Mouse (Mus musculus) adrenal gland, postnatal 36 days (tissue): ENCODE data around the gene Elf5. TPM values are rescaled to one million over a fixed set of nuclear protein-coding genes. Genes with fewer than 3 reads are reported as not detected.
A peak's percentile ranks its signal among the peaks of the same experiment; 100 is the strongest.

Experiments
- DNase-seq, 2 experiments: peaks; one replicate each; pipeline ENCODE4 v3.0.0; 2021; ENCODE audit warnings: mixed read lengths in 1 of 2
- total RNA-seq, 2 experiments: library from RNA; stranded (reverse); gene quantifications; 2 replicates each; pipeline ENCODE4 v1.2.3; 2021

The Elf5 gene
- total RNA-seq, 2 experiments from 2014 or later, result not detected

GRCm38 (mm10) chr2:103435110-103435509 lies 23.6 kb downstream of the Elf5 start:
- DNase-seq, result peak in 1 of 2 experiments; percentile 24

GRCm38 (mm10) chr2:103436534-103436933 lies 25.0 kb downstream of the Elf5 start:
- no peak for DNase-seq

- no peak for DNase-seq
Observed at GRCm38 (mm10) chr2:103439071-103439622, 27.7 kb downstream of the Elf5 start.

- DNase-seq, result peak; percentile 83 to 86
Observed at GRCm38 (mm10) chr2:103439710-103440109, 28.2 kb downstream of the Elf5 start.

GRCm38 (mm10) chr2:103445776-103446175 lies 34.3 kb downstream of the Elf5 start:
- DNase-seq, result peak; percentile 37 to 45

GRCm38 (mm10) chr2:103446326-103446725 lies 34.8 kb downstream of the Elf5 start:
- no peak for DNase-seq

- no peak for DNase-seq
Observed at GRCm38 (mm10) chr2:103448947-103449560, 37.6 kb downstream of the Elf5 start.

- no peak for DNase-seq
Observed at GRCm38 (mm10) chr2:103449813-103450212, 38.3 kb downstream of the Elf5 start.

GRCm38 (mm10) chr2:103450267-103450666 lies 38.8 kb downstream of the Elf5 start:
- DNase-seq, result no peak

- no peak for DNase-seq
Observed at GRCm38 (mm10) chr2:103452550-103452949, 41.1 kb downstream of the Elf5 start.

GRCm38 (mm10) chr2:103455748-103456147 lies 44.3 kb downstream of the Elf5 start:
- no peak for DNase-seq

GRCm38 (mm10) chr2:103456646-103457045 lies 45.2 kb downstream of the Elf5 start:
- peak; percentile 80 to 81 for DNase-seq

GRCm38 (mm10) chr2:103457048-103457447 lies 45.6 kb downstream of the Elf5 start:
- no peak for DNase-seq

- DNase-seq, result no peak
Observed at GRCm38 (mm10) chr2:103457628-103458027, 46.1 kb downstream of the Elf5 start.

GRCm38 (mm10) chr2:103459069-103459468 lies 47.6 kb downstream of the Elf5 start:
- DNase-seq, result no peak

- DNase-seq, result no peak
Observed at GRCm38 (mm10) chr2:103461210-103461609, 49.7 kb downstream of the Elf5 start.

- no peak for DNase-seq
Observed at GRCm38 (mm10) chr2:103461743-103462142, 50.3 kb downstream of the Elf5 start.

GRCm38 (mm10) chr2:103462746-103463145 lies 51.3 kb downstream of the Elf5 start:
- no peak for DNase-seq

- no peak for DNase-seq
Observed at GRCm38 (mm10) chr2:103464524-103464923, 53.0 kb downstream of the Elf5 start.

- DNase-seq, result no peak
Observed at GRCm38 (mm10) chr2:103465429-103465828, 53.9 kb downstream of the Elf5 start.

GRCm38 (mm10) chr2:103466272-103466671 lies 54.8 kb downstream of the Elf5 start:
- DNase-seq, result no peak

- DNase-seq, result no peak
Observed at GRCm38 (mm10) chr2:103466984-103467588, 55.6 kb downstream of the Elf5 start.

- no peak for DNase-seq
Observed at GRCm38 (mm10) chr2:103473362-103473761, 61.9 kb downstream of the Elf5 start.

- no peak for DNase-seq
Observed at GRCm38 (mm10) chr2:103476180-103476579, 64.7 kb downstream of the Elf5 start.
